Mouse (Mus musculus): ENCODE results near the gene Zfp213. TPM values are rescaled to one million over a fixed set of nuclear protein-coding genes. Genes with fewer than 3 reads are reported as not detected.
A peak's percentile ranks its signal among the peaks of the same experiment; 100 is the strongest.

Zfp213 gene
- polyA plus RNA-seq, 1 experiment from 2014 or later, result 16.8 TPM

- H3K36me3 ChIP-seq (ENCODE audit: insufficient read depth, low read length), result no peaks in the 10 kb centered on the region
- DNase-seq (ENCODE audit: low spot score) (no peak), ATAC-seq (replicated peaks; ENCODE audit: low FRiP score, low read depth) (peak; percentile 51; the same call in 1 of the 2 replicates)
- TF ChIP-seq CTCF (IDR thresholded peaks at IDR 0.05; ENCODE audit: low read depth), result no peak
- 0 out of 2 replicates have a peak overlapping the region, but pooled peaks have one; percentile 47 for H3K27ac ChIP-seq
- peak overlapping the region; percentile 60 for H3K4me2 ChIP-seq (ENCODE audit: low read length)
- no peaks in the 10 kb centered on the region for H3K27me3 ChIP-seq (ENCODE audit: insufficient read depth, low read length)
- no peaks in the 10 kb centered on the region for H3K9me3 ChIP-seq (replicated peaks; ENCODE audit: low read length)
- H3K4me1 ChIP-seq (replicated peaks; ENCODE audit: insufficient read depth, low read length), result no peaks in the 10 kb centered on the region
- H3K4me3 ChIP-seq (replicated peaks; ENCODE audit: low read depth, low read length), result peak overlapping the region; percentile 33
- 13% methylated on average over 13 of the region's 13 CpGs for WGBS
- H3K9ac ChIP-seq (ENCODE audit: low read depth, low read length), result peak overlapping the region; percentile 43; the same call in 1 of the 2 replicates
Measured at GRCm38 (mm10) chr17:23592926-23593300, 28.9 kb upstream of the Zfp213 start.

DNA sequence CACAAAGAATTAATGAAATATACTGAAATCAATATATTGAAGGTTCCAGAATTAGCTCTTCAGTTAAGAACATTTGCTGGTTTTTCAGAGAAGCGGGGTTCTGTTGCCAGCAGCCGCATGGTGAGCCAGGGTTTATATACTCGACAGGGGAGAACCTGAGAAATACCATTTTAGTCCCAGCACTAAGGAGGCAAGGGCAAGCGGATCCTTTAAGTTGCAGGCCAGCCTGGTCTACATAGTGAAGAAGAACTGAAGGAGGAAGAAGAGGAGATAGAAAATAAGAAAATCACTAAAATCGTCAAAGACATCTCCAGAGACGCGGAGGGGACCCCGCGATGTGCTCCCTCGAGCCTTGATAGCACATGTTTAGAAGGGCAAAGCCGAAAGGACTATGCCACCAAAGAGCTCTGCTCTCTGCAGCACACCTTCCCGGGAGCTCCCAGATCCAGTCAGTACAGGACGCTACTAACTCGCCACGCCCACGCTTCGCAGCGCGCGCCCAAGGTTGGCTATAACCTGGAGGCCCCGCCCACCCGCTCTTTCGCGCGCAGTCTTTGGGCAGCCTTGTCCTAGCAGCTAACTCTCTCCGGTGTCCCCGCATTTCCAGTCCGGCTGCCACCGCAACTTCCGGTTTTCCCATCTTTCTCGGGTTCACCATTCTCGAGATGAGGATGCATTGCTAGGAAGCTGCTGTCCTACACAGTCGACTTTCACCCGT, 28.3 kb upstream of the Zfp213 start:
- DNase-seq (ENCODE audit: low spot score), result peak; percentile 99
- Histone ChIP-seq H3K9me3 (replicated peaks; ENCODE audit: low read length) (no peaks in the 10 kb centered on the region), H3K4me3 (replicated peaks; ENCODE audit: low read depth, low read length) (peak overlapping the region; percentile 33), H3K36me3 (ENCODE audit: insufficient read depth, low read length) (no peaks in the 10 kb centered on the region), H3K9ac (ENCODE audit: low read depth, low read length) (peak overlapping the region; percentile 43; the same call in 1 of the 2 replicates), H3K4me2 (ENCODE audit: low read length) (peak overlapping the region; percentile 60), H3K27ac (0 out of 2 replicates have a peak overlapping the region, but pooled peaks have one; percentile 47), H3K27me3 (ENCODE audit: insufficient read depth, low read length) (no peaks in the 10 kb centered on the region), H3K4me1 (replicated peaks; ENCODE audit: insufficient read depth, low read length) (no peaks in the 10 kb centered on the region)
- no peak; the same call in 1 of the 2 replicates for TF ChIP-seq CTCF (IDR thresholded peaks at IDR 0.05; ENCODE audit: low read depth)
- WGBS, result 7% methylated on average over 34 of the region's 34 CpGs
- ATAC-seq (replicated peaks; ENCODE audit: low FRiP score, low read depth), result peak; percentile 100

DNA sequence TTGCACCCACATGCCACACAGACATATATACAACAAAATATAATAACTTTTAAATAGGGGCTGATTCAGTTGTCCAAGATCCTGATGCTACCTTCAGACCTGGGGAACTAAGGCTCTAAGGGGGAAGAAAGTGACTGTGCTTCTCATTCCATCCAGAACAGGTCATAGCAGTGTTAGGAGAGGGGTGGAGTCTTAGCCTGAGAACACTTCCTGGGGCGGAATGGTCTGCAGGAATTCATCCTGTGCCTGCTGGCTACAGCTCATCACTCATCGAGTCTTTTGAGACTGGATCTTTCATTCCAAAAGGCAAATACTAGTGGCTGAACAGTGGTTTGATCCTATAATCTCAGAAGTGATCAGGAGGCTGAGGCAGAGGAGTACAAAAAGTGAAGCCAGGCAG, 23.2 kb upstream of the Zfp213 start:
- no peak for DNase-seq (ENCODE audit: low spot score)
- H3K4me2 ChIP-seq (ENCODE audit: low read length), result no peak overlapping the region
- no peaks in the 10 kb centered on the region for H3K9me3 ChIP-seq (replicated peaks; ENCODE audit: low read length)
- no peak overlapping the region for H3K9ac ChIP-seq (ENCODE audit: low read depth, low read length)
- no peaks in the 10 kb centered on the region for H3K36me3 ChIP-seq (ENCODE audit: insufficient read depth, low read length)
- TF ChIP-seq CTCF (IDR thresholded peaks at IDR 0.05; ENCODE audit: low read depth), result no peak
- 62% methylated on average over 2 of the region's 2 CpGs for WGBS
- H3K27me3 ChIP-seq (ENCODE audit: insufficient read depth, low read length), result no peaks in the 10 kb centered on the region
- H3K27ac ChIP-seq, result no peak overlapping the region
- ATAC-seq (replicated peaks; ENCODE audit: low FRiP score, low read depth), result no peak
- H3K4me3 ChIP-seq (replicated peaks; ENCODE audit: low read depth, low read length), result no peak overlapping the region
- peaks cover 12% of the 10 kb centered on the region; the same call in 1 of the 2 replicates for H3K4me1 ChIP-seq (replicated peaks; ENCODE audit: insufficient read depth, low read length)

DNA sequence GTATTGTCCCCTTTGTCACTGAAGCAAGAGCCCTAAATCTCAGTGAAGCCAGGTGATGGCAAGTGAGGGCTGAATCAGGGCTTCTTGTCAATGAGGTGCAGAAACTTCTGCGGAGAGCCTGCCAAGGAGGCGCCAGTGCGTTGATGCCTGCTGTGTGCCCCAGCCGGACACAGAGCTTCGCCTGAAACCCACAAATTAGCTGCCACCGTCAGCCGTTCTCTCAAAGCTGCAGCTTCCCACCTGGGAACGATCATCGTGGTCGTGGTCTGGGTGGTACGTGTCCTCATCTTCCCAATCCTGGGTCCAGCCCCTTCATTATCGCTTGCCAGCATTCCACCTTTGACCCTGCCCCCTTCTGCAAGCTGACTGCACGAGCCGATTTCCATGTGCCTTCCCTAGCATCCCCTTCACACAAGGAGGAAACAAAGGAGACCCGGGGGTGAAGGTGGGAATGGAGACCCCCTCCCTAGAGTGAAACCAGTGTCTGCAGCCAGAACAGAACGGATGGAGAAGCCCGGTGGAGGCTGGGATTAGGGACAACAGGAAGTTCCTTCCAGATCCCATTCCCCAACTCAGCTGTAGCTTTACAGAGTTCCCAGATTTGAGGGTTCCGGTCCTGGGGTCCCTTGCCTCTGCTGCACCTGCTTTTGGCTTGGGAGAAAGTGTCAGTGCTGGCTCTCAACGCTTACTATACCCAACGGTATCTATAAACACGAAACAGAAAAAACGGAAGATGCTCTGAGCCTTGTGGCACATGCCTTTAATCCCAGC, 21.9 kb upstream of the Zfp213 start:
- 1% methylated on average over 22 of the region's 22 CpGs for WGBS
- Histone ChIP-seq H3K9me3 (replicated peaks; ENCODE audit: low read length) (no peaks in the 10 kb centered on the region), H3K9ac (ENCODE audit: low read depth, low read length) (peak overlapping the region; percentile 70), H3K27me3 (ENCODE audit: insufficient read depth, low read length) (no peaks in the 10 kb centered on the region), H3K4me1 (replicated peaks; ENCODE audit: insufficient read depth, low read length) (peaks cover 12% of the 10 kb centered on the region; the same call in 1 of the 2 replicates), H3K4me3 (replicated peaks; ENCODE audit: low read depth, low read length) (peak overlapping the region; percentile 79), H3K36me3 (ENCODE audit: insufficient read depth, low read length) (0 out of 2 replicates have a peak, but pooled peaks cover 5% of the 10 kb centered on the region), H3K27ac (peak overlapping the region; percentile 42), H3K4me2 (ENCODE audit: low read length) (peak overlapping the region; percentile 86)
- ATAC-seq (replicated peaks; ENCODE audit: low FRiP score, low read depth), result peak; percentile 92
- peak; percentile 92 for DNase-seq (ENCODE audit: low spot score)
- no peak for TF ChIP-seq CTCF (IDR thresholded peaks at IDR 0.05; ENCODE audit: low read depth)

DNA sequence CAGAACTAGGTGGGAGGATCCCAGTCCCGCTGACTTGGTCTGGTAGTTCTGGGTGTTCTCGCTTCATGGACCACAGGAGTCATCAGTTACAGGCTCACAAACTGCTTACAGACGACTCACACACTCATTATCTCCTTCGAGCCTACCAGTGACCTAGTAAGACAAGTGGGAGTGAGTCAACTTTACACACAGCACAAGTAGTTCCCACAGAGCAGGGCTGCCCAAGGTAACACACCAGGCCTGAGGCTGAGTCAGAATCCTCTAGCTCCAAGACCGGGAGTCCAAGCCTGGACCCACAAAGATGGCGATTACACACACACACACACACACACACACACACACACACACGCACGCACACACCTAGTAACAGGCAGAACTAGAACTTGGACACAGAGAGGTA, 20.7 kb upstream of the Zfp213 start:
- Histone ChIP-seq H3K27me3 (ENCODE audit: insufficient read depth, low read length) (no peaks in the 10 kb centered on the region), H3K9me3 (replicated peaks; ENCODE audit: low read length) (no peaks in the 10 kb centered on the region), H3K9ac (ENCODE audit: low read depth, low read length) (no peak overlapping the region), H3K27ac (no peak overlapping the region), H3K4me2 (ENCODE audit: low read length) (peak overlapping the region; percentile 86), H3K36me3 (ENCODE audit: insufficient read depth, low read length) (peaks cover 14% of the 10 kb centered on the region; the same call in 1 of the 2 replicates), H3K4me3 (replicated peaks; ENCODE audit: low read depth, low read length) (0 out of 2 replicates have a peak overlapping the region, but pooled peaks have one; percentile 79), H3K4me1 (replicated peaks; ENCODE audit: insufficient read depth, low read length) (peaks cover 12% of the 10 kb centered on the region; the same call in 1 of the 2 replicates)
- whole genome bisulfite sequencing, result 70% methylated on average over 8 of the region's 8 CpGs
- no peak for TF ChIP-seq CTCF (IDR thresholded peaks at IDR 0.05; ENCODE audit: low read depth)
- DNase-seq (ENCODE audit: low spot score), result no peak
- ATAC-seq (replicated peaks; ENCODE audit: low FRiP score, low read depth), result no peak

DNA sequence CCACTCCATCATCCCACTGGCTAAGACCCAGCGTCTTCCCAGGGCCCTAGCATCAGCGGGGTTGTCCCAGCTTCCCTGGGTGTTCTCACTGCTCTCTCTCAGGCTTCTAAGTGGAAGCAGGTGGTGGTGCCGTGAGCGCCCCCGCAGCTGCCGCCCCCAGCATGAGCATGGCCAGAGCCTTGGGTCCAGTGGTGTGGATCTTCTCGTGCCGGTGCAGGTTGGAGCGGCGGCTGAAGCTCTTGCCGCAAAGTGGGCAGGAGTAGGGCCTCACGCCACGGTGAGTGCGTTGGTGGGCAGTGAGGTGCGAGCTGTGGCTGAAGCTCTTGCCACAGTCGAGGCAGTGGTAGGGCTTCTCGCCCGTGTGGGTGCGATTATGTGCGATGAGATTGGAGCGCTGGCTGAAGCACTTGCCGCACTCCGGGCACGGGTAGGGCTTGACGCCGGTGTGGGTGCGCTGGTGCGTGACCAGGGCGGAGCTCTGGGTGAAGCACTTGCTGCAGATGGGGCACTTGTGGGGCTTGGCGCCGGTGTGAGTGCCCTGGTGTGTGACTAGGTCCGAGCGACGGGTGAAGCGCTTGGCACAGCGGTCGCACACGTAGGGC, 12.0 kb upstream of the Zfp213 start:
- DNase-seq (ENCODE audit: low spot score) (no peak), ATAC-seq (replicated peaks; ENCODE audit: low FRiP score, low read depth) (peak; percentile 5; the same call in 1 of the 2 replicates)
- H3K4me2 ChIP-seq (ENCODE audit: low read length), result no peak overlapping the region
- H3K4me1 ChIP-seq (replicated peaks; ENCODE audit: insufficient read depth, low read length), result no peaks in the 10 kb centered on the region
- H3K9ac ChIP-seq (ENCODE audit: low read depth, low read length), result no peak overlapping the region
- TF ChIP-seq CTCF (IDR thresholded peaks at IDR 0.05; ENCODE audit: low read depth), result no peak
- WGBS, result 96% methylated on average over 38 of the region's 38 CpGs
- H3K4me3 ChIP-seq (replicated peaks; ENCODE audit: low read depth, low read length), result no peak overlapping the region
- no peaks in the 10 kb centered on the region for H3K27me3 ChIP-seq (ENCODE audit: insufficient read depth, low read length)
- no peaks in the 10 kb centered on the region for H3K9me3 ChIP-seq (replicated peaks; ENCODE audit: low read length)
- H3K36me3 ChIP-seq (ENCODE audit: insufficient read depth, low read length), result peaks cover 43% of the 10 kb centered on the region
- no peak overlapping the region for H3K27ac ChIP-seq

All from kidney, postnatal 0 days (tissue).